17 mouse cellular contexts compared by ENCODE assay signal in genomic region chr6:82906985-82907384, GRCm38 (mm10). TPM values are rescaled to one million over a fixed set of nuclear protein-coding genes. Genes with fewer than 3 reads are reported as not detected.
"Had no signal": no experiment of that assay in that cellular context is flagged by ENCODE, and none has a peak within 500 bp of the region (broad histone marks: within the 10 kb centered on the region; RNA-seq: fewer than 3 reads in every experiment).

No protein-coding gene starts in this region.

- H3K27ac ChIP-seq: neural tube, embryonic 13.5 days; neural tube, embryonic 15.5 days; stomach, embryonic 15.5 days; stomach, postnatal 0 days had no signal

- H3K9ac ChIP-seq: neural tube, embryonic 13.5 days; neural tube, embryonic 15.5 days; stomach, embryonic 15.5 days had no signal

- DNase-seq: retina, postnatal 1 day; right cerebral cortex, adult 18-20 months; right cerebral cortex, postnatal 14 days; right cerebral cortex, postnatal 25 days; right cerebral cortex, postnatal 4 days; spleen, adult 18-20 months; thymus, adult 18-20 months; thymus, adult 2 months; thymus, postnatal 14 days; thymus, postnatal 25 days; thymus, postnatal 36 days; thymus, postnatal 4 days had no signal

- H3K4me3 ChIP-seq: neural tube, embryonic 13.5 days; neural tube, embryonic 15.5 days; stomach, embryonic 15.5 days had no signal

- H3K27me3 ChIP-seq: neural tube, embryonic 13.5 days; neural tube, embryonic 15.5 days; stomach, embryonic 15.5 days had no signal

- H3K36me3 ChIP-seq: stomach, embryonic 15.5 days had no signal

- H3K9me3 ChIP-seq: neural tube, embryonic 13.5 days; neural tube, embryonic 15.5 days; stomach, embryonic 15.5 days had no signal

- H3K4me1 ChIP-seq: neural tube, embryonic 13.5 days; neural tube, embryonic 15.5 days; stomach, embryonic 15.5 days had no signal

RNA-seq across cellular contexts. Expression of gene M1ap, which starts 39.7 kb away (rescaled TPM):
- polyA plus RNA-seq: neural tube, embryonic 13.5 days; neural tube, embryonic 14.5 days; neural tube, embryonic 15.5 days had no signal
